ENCODE assay signal across 16 mouse cellular contexts in the genomic region with DNA sequence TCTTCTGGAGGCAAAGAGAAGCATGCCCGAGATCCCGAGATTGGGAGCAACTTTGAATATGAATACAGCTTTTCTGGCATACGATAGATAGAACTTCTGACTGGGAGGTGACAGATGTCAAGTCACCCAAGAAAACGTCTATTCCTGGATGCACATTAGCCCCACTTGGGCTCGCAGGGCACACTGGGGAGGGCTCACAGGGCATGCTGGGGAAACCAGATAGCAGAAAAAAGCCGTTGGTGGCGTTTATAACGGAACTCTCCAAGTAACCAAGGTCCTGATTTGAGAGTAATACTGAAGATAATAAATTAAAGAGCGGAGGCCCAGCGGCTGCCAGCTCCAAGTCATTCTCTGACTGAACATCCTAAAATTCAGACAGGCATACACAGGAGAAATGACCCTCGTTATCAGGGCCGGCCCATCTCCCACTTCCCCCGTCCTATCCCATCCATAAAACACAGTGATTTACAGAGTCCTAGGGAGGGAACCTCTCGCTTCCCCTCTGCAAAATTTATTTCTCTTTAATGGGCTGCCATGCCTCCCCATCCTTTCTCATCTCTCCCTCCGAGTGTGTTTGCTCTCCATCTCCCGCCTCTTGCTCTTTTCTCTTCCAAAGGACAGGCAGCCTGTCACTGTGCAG.
DNase-seq lines count a peak whose midpoint lies in the region; ATAC-seq and TF ChIP-seq lines count a peak whose summit lies in the region.
"Had no signal": no experiment of that assay in that cellular context is flagged by ENCODE, and none has a peak within 500 bp of the region (broad histone marks: within the 10 kb centered on the region; RNA-seq: fewer than 3 reads in every experiment).

No protein-coding gene starts in this region.

- no peak for DNase-seq in forebrain, embryonic 14.5 days (ENCODE audit: low spot score)
- no peak for DNase-seq in forebrain, embryonic 10.5 days (ENCODE audit: extremely low spot score, low spot score)
- DNase-seq in neural tube, embryonic 11.5 days (ENCODE audit: low spot score): no peak
- no peak for DNase-seq in neural tube, embryonic 10.5 days (ENCODE audit: extremely low spot score, low spot score)
- no peak for DNase-seq in liver, embryonic 14.5 days (ENCODE audit: low read depth in 3 of 3, low spot score in 3 of 3)
- DNase-seq in c-Kit-positive CD71-positive TER-119-positive erythroid progenitor cells, embryonic 14.5 days (ENCODE audit: low spot score): no peak
- DNase-seq in gastrocnemius, postnatal 10 days: no peak
- no peak for DNase-seq in urinary bladder, postnatal 36 days (ENCODE audit: low spot score in 2 of 2)
- DNase-seq: B cell, adult 2 months; cerebellum, adult 2 months; layer of hippocampus, adult 9-11 months had no signal

- peak; percentile 70 for TF ChIP-seq EP300 in liver, embryonic 14.5 days (IDR thresholded peaks at IDR 0.05; ENCODE audit: low read depth)

- H3K9me3 ChIP-seq in forebrain, embryonic 14.5 days (replicated peaks; ENCODE audit: control insufficient read depth, low read length): no peaks in the 10 kb centered on the region
- no peaks in the 10 kb centered on the region for H3K9me3 ChIP-seq in forebrain, embryonic 10.5 days
- H3K9me3 ChIP-seq in neural tube, embryonic 11.5 days (ENCODE audit: control insufficient read depth, low read length): no peaks in the 10 kb centered on the region
- H3K9me3 ChIP-seq in liver, embryonic 14.5 days (ENCODE audit: control insufficient read depth, low read length): no peaks in the 10 kb centered on the region
- H3K9me3 ChIP-seq: heart, embryonic 13.5 days; intestine, embryonic 15.5 days; limb, embryonic 15.5 days had no signal

- WGBS in forebrain, embryonic 14.5 days: 52% methylated on average over 16 of the region's 16 CpGs
- 79% methylated on average over 16 of the region's 16 CpGs for WGBS in forebrain, embryonic 10.5 days
- WGBS in neural tube, embryonic 11.5 days: 38% methylated on average over 16 of the region's 16 CpGs
- WGBS in liver, embryonic 14.5 days (ENCODE audit: insufficient replicate concordance): 42% methylated on average over 16 of the region's 16 CpGs

- TF ChIP-seq CTCF in liver, embryonic 14.5 days (IDR thresholded peaks at IDR 0.05; ENCODE audit: low read depth): no peak

- no peaks in the 10 kb centered on the region for H3K27me3 ChIP-seq in forebrain, embryonic 14.5 days (replicated peaks; ENCODE audit: control insufficient read depth, insufficient read depth, low read length)
- no peaks in the 10 kb centered on the region for H3K27me3 ChIP-seq in forebrain, embryonic 10.5 days (ENCODE audit: poor library complexity, severe bottlenecking)
- no peaks in the 10 kb centered on the region for H3K27me3 ChIP-seq in neural tube, embryonic 11.5 days (ENCODE audit: control insufficient read depth, insufficient read depth, low read length)
- H3K27me3 ChIP-seq in liver, embryonic 14.5 days (ENCODE audit: control insufficient read depth, insufficient read depth, low read length): no peaks in the 10 kb centered on the region
- H3K27me3 ChIP-seq: intestine, embryonic 15.5 days; limb, embryonic 15.5 days; megakaryocyte, embryonic 14.5 days had no signal

- no peak for ATAC-seq in forebrain, embryonic 14.5 days
- ATAC-seq in neural tube, embryonic 11.5 days (ENCODE audit: insufficient read depth, low FRiP score, low TSS enrichment): peak; percentile 63; the same call in 1 of the 2 replicates
- ATAC-seq in liver, embryonic 14.5 days (ENCODE audit: insufficient read depth): no peak
- ATAC-seq: intestine, embryonic 15.5 days; lung, postnatal 0 days had no signal

- no peak overlapping the region for H3K4me2 ChIP-seq in forebrain, embryonic 14.5 days (ENCODE audit: low read length)
- H3K4me2 ChIP-seq in neural tube, embryonic 11.5 days (ENCODE audit: low read depth): no peak overlapping the region
- no peak overlapping the region for H3K4me2 ChIP-seq in liver, embryonic 14.5 days (ENCODE audit: low read depth)
- H3K4me2 ChIP-seq: heart, embryonic 13.5 days; intestine, embryonic 15.5 days; limb, embryonic 15.5 days had no signal

- no peaks in the 10 kb centered on the region for H3K36me3 ChIP-seq in forebrain, embryonic 14.5 days (ENCODE audit: control insufficient read depth, insufficient read depth, low read length)
- no peaks in the 10 kb centered on the region for H3K36me3 ChIP-seq in forebrain, embryonic 10.5 days (replicated peaks)
- no peaks in the 10 kb centered on the region for H3K36me3 ChIP-seq in neural tube, embryonic 11.5 days (ENCODE audit: control insufficient read depth, insufficient read depth, low read length)
- H3K36me3 ChIP-seq in liver, embryonic 14.5 days (replicated peaks; ENCODE audit: control insufficient read depth, insufficient read depth, low read depth): no peaks in the 10 kb centered on the region
- H3K36me3 ChIP-seq: heart, embryonic 13.5 days; intestine, embryonic 15.5 days; limb, embryonic 15.5 days had no signal

- H3K9ac ChIP-seq in forebrain, embryonic 14.5 days (ENCODE audit: low read length): no peak overlapping the region
- H3K9ac ChIP-seq in neural tube, embryonic 11.5 days (ENCODE audit: low read length): no peak overlapping the region
- H3K9ac ChIP-seq in liver, embryonic 14.5 days (replicated peaks): no peak overlapping the region
- H3K9ac ChIP-seq: heart, embryonic 13.5 days; intestine, embryonic 15.5 days; limb, embryonic 15.5 days had no signal

- H3K4me3 ChIP-seq in forebrain, embryonic 14.5 days (ENCODE audit: low read depth, low read length): no peak overlapping the region
- no peak overlapping the region for H3K4me3 ChIP-seq in forebrain, embryonic 10.5 days
- no peak overlapping the region for H3K4me3 ChIP-seq in neural tube, embryonic 11.5 days (ENCODE audit: low read depth, low read length)
- no peak overlapping the region for H3K4me3 ChIP-seq in liver, embryonic 14.5 days (ENCODE audit: insufficient read depth in 1 of 2, low read depth in 2 of 2, low read length in 2 of 2)
- H3K4me3 ChIP-seq: heart, embryonic 13.5 days; intestine, embryonic 15.5 days; limb, embryonic 15.5 days; megakaryocyte, embryonic 14.5 days had no signal

- peaks cover 20% of the 10 kb centered on the region for H3K4me1 ChIP-seq in forebrain, embryonic 14.5 days (ENCODE audit: control insufficient read depth, insufficient read depth, low read length)
- H3K4me1 ChIP-seq in forebrain, embryonic 10.5 days: peaks cover 64% of the 10 kb centered on the region
- H3K4me1 ChIP-seq in neural tube, embryonic 11.5 days (ENCODE audit: control insufficient read depth, insufficient read depth, low read length): peaks cover 26% of the 10 kb centered on the region
- peaks cover 0 to 2% of the 10 kb centered on the region in 2 experiments; a peak in 1 of 4 replicates for H3K4me1 ChIP-seq in liver, embryonic 14.5 days (replicated peaks; ENCODE audit: control insufficient read depth in 2 of 2, insufficient read depth in 2 of 2, low read length in 1 of 2)
- H3K4me1 ChIP-seq: megakaryocyte, embryonic 14.5 days had no signal

- peak overlapping the region; percentile 14; the same call in 1 of the 2 replicates for H3K27ac ChIP-seq in forebrain, embryonic 14.5 days (ENCODE audit: low read depth, low read length)
- no peak overlapping the region for H3K27ac ChIP-seq in forebrain, embryonic 10.5 days
- H3K27ac ChIP-seq in neural tube, embryonic 11.5 days (ENCODE audit: low read depth, low read length): 0 out of 2 replicates have a peak overlapping the region, but pooled peaks have one; percentile 34
- no peak overlapping the region for H3K27ac ChIP-seq in liver, embryonic 14.5 days
- H3K27ac ChIP-seq: heart, embryonic 13.5 days; intestine, embryonic 15.5 days; limb, embryonic 15.5 days had no signal

Comparison
In these comparisons a context has a peak if more than half of its experiments do, and no peak if none do; other contexts are left out.
1. H3K27ac ChIP-seq: peak in forebrain, embryonic 14.5 days (single experiment) and neural tube, embryonic 11.5 days (single experiment); none in forebrain, embryonic 10.5 days (single experiment) and liver, embryonic 14.5 days (single experiment).